Mouse (Mus musculus) right cerebral cortex, postnatal 14 days (tissue): ENCODE data around the gene Kctd11.
A peak's percentile ranks its signal among the peaks of the same experiment; 100 is the strongest.

Source experiments
- DNase-seq: peaks from one replicate; pipeline ENCODE4 v3.0.0; 2022

Kctd11 gene

GRCm38 (mm10) chr11:69911701-69912100, 30.5 kb upstream of the Kctd11 start:
- no peak for DNase-seq

DNA sequence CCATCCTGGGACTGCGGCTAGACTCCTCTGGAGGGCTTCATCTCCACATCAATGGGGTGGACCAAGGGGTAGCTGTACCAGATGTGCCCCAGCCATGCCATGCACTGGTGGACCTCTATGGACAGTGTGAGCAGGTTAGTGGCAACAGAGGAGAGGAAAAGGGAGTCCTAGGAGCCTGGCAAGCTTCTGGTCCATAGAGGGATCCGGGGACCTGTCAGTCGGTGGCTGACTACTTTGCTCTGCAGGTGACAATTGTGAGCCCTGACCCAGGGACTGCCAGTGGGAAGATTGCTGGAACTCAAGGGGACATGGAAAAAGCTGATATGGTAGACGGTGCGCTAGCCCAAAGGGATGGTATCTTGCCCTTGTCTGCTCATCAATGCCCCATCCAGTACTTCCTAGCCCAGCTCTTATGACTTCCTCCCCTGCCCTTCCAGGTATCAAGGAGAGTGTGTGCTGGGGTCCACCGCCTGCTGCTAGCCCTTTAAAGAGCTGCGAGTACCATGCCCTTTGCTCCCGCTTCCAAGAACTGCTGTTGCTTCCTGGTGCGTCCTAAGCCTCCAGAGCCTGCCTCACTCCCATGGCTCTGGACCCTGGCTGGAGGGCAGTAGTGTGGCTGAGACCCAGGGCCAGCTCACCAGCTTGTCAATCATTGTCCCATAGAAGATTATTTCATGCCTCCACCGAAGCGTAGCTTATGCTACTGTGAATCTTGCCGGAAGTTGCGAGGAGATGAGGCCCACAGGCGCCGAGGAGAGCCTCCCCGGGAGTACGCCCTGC, 29.8 kb upstream of the Kctd11 start:
- no peak for DNase-seq

DNA sequence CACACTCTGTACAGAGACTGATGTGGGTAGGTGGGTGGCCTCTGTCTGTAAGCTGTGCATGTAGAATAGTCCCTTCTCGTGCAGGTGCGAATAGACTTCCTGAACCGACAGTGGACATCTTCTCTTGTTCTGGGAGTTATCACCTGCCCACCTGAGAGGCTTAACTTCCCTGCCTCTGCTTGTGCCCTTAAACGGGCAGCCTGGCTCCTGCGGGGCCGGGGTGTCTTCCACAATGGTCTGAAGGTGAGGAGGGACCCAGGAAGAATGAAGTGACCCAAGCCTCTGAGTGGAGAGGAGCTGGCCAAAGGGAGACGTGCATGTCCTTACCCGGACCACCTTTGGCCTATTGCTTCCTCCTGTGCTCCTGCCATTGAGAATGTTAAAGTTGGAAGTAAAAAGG, 29.0 kb upstream of the Kctd11 start:
- no peak for DNase-seq

DNA sequence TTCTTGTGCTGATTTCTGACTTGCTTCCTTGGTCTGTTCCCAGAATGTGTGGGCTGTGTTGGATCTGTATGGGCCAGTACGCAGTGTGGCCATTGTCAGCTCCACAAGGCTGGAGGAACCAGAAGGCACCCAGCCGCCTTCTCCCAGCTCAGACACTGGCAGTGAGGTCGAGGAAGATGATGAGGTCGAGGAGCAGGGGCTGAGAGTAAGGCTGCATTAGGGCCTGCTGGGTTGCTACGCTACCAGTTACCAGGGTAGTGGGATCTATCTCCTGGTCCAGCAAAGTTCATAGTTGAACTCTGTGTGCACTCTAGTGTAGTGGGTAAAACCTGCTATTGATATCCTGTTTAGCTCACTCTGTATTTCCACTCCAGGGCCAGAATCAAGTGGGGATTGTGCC, 28.0 kb upstream of the Kctd11 start:
- no peak for DNase-seq

GRCm38 (mm10) chr11:69908645-69909044, 27.4 kb upstream of the Kctd11 start:
- DNase-seq = no peak

GRCm38 (mm10) chr11:69904311-69904710, 23.1 kb upstream of the Kctd11 start:
- no peak for DNase-seq

DNA sequence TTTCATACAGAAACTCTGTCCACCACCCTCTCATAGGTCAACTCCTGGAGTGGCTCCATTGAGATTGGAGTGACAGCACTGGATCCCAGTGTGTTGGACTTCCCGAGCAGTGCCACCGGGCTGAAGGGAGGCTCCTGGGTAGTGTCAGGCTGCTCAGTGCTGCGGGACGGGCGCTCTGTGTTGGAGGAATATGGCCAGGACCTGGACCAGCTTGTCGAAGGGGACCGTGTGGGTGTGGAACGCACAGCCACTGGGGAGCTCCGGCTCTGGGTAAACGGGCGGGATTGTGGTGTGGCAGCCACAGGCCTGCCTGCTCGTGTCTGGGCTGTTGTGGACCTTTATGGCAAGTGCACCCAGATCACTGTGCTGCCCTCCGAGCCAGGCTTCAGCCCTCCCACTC, 21.8 kb upstream of the Kctd11 start:
- no peak for DNase-seq

- no peak for DNase-seq
These were observed 20.8 kb upstream of the Kctd11 start for GRCm38 (mm10) chr11:69901993-69902392.

GRCm38 (mm10) chr11:69901406-69901846, 20.2 kb upstream of the Kctd11 start:
- DNase-seq = peak; percentile 96

DNA sequence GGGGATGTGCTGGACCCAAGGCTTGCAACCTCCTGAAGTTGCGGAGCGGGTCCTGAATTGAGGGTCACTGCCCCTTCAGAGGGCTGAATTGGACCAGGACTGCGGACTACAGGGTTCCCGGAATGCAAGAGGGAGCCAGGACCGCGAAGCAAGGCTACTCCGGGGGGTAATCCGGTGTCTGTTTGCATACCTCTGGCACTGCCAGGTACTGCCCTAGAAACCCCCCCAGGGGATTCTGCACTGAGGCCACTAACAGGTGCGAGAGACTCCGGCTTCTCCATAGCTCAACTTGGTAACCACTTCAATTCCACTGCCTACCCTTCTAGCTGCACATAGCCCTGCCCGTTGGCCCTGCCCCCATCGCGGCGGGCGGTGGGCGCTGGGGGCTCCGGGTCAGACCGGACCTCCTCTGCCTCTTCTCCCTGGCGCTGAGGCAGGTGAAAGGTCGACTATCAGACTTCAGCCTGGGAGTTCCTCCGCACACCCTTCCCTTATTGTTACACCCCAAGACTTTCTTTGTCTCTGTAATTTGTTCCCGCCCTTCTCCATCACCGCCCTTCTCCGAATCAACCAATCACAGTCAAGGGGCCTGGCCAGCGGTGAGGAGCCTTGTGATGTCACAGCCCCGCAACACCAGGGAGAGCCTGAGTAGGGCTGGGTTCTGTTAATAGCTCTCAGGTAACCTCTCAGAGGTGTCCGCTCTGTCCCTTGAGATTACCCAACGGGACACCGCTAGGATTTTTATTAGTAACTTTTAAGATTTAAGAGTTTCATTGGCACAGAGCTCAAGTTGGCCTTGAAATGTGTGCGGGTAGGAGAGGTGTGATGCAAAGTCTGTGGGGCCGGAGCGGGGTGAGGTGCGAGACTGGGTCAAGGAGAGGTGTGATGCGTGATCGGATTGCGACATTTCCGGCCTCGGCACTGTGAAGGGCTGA, 19.5 kb upstream of the Kctd11 start, which contains the start of the genes 2810408A11Rik and Neurl4:
Gene 2810408A11Rik (minus strand): TSS at position 517 of the 935 bp plus-strand sequence.
Gene Neurl4 (plus strand): TSS at position 602 of the 935 bp plus-strand sequence.
- DNase-seq = peak; percentile 83

- DNase-seq = no peak
These were observed 18.7 kb upstream of the Kctd11 start for GRCm38 (mm10) chr11:69899870-69900269.

- DNase-seq = no peak
These were observed 14.1 kb upstream of the Kctd11 start, which contains the start of gene Acap1 for GRCm38 (mm10) chr11:69895291-69895690. Gene Acap1 (minus strand): TSS chr11:69895539.

DNA sequence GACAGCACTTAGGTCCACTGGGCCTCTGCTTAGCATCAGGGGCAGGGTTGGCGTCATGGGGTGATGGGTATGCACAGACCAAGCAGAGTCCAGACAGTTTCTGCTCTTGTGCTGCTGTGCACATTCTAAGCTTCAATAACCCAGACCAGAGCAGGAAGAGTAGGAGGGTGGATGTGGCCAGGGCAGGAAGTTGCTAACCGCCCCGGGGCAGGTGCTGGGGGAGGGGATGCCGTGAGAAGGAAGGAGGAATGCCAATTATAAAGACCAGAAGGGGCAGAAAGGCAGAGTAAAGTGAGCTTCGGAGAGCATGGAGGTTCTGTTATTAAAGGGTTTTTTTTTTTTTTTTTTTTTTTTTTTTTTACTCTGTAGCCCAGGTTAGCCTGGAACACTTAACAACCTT, 13.5 kb upstream of the Kctd11 start:
- DNase-seq = no peak

DNA sequence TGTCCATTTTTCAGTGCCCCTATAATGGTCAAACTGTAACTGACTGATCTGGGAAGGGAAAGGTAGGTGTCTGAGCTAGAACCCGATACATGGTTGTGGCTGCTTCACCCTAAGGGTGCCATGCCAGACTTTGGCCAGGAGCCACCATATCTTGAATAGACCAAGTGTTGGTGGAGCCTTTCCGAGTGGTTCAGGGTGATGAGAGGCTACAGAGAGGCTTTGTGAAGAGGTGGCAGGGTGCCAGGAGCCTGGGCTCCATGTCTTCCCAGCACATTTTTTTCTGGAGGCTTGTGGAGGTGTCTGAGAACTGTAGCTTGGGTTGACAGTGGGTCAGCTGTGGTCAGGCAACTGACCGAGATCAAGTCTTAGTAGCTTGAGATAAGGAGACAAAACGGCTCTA, 10.3 kb upstream of the Kctd11 start:
- DNase-seq = peak; percentile 56

DNA sequence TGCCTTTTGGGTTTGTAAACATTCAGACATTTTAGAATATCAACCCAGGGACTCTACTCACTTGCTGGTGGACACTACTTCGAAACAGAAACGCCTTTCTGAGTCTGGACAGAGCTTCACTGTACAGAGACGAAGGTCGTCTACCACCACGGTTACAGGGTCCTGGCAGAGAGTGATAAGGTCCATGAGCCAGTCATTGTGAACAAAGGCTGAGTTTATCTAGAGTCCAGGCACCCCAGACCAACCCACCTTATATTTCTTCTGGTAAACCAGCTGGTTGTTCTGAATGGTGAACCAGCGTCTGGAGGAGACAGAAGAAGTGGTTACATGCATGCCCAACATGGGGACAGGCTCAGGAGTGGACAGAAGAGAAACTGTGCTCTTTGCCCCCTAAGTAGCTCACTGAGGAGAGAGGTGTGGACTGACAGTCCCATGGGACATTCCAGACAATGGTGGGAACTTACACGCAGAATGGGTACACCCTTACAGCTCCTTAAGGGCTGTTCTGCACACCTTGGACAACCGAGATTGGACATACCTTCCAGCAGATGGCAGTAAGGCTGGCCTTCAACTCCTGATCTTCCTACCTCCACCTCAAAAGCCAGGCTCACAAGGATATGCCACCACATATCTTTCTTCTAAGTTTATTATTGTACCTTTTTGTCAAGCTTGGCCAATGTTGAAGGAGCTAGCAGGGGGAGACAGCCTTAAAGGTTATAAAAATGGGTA, 5.9 kb upstream of the Kctd11 start:
- DNase-seq = no peak

DNA sequence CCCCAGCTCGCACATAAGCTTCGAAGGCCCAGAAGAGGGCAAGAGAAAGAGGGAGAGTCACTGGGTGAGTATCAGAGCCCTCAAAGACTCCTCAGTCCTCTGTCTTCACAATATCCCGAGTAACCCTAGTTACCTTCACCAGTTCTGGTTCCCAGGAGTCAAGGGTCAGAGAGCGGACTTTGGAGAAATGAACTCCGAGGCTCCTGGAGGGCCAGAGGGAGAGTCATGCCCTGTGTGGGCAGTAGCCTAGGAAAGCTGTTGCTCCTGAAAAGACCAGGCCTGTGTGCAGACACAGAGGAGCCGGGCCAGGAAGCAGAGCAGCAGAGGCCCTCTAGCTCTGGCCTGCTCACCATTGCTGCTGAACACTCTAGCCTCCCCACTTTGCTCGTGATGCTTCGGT, 3.5 kb upstream of the Kctd11 start:
- no peak for DNase-seq

DNA sequence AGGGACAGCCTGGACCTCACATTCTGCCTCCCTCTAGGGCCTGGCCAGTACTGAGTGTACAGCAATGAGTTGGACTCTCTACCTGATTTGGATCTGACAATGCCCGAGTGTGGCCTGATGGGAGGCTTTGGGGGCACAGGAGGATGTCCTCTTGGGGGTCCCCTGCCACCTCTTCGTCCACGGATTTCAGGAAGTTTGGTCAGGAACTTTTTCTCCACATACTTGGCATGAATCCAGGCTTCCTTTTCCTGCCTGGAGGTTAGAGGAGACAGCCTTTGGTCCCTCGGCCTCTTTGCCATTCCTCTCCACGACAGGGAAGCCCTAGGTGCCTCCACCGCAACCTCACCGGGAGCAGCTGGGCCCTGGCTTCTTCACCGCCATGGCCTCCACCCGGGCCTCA, 3.0 kb upstream of the Kctd11 start:
- DNase-seq = no peak

DNA sequence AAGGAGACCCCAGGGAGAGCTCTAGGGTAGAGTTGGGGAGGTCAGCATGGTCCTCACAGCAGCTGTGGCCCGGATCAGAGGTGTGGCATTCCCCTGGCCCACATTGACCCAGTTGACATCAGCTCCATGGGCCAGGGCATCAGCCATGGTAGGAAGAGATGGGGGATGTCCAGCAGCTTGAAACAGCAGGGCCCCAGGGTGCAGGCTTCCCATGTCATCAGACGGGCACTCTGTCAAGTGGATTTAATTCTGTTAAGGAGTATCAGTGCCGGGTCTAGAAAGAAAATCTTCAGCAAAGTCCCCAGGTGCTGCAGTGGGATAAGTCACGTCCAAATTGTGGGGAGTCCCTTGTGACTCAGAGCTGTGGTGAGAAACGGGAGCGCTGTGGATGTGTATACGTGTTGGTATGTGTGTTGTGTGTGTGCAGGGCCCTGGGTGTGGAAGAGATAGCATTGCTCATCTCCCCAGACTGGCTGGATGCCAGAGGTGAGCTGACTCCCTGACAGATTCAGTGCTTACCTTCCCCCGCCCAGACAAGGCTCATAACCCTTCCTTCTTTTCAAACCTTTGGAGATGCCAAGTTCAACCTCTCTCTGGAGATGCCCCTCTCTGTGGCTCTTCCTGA, 2.4 kb upstream of the Kctd11 start:
- DNase-seq = no peak

GRCm38 (mm10) chr11:69883066-69883465, 1.9 kb upstream of the Kctd11 start:
- no peak for DNase-seq

- no peak for DNase-seq
These were observed 823 bp upstream of the Kctd11 start for GRCm38 (mm10) chr11:69881787-69882670.

DNA sequence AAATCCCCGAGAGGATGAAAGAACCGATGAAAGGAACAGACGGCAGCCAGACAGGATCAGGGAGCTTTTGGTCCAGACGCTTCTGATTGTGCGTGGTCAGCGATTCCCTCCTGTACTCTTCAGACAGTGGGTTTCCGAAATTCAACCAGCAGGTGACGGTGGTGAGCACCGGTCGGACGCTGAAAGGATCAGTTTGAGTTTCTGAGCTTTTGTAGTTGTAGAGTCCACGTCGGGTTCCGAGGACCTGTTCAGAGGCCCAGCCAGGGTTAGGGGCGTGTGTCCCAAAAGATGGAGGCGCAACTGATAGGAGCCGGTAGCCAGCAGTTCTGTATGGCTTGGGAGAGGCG, 727 bp downstream of the Kctd11 start:
- peak; percentile 50 for DNase-seq

GRCm38 (mm10) chr11:69879711-69880110, 1.5 kb downstream of the Kctd11 start:
- no peak for DNase-seq
